Mouse (Mus musculus): ENCODE results near the gene Poc1b. TPM values are rescaled to one million over a fixed set of nuclear protein-coding genes. Genes with fewer than 3 reads are reported as not detected.

Gene Poc1b
- polyA plus RNA-seq, 1 experiment from 2014 or later, result 33.5 TPM

GRCm38 (mm10) chr10:99097374-99097773 is 9.5 kb upstream of the Poc1b start:
- DNase-seq, result peak; percentile 58
- TF ChIP-seq CTCF (IDR thresholded peaks at IDR 0.05; ENCODE audit: low read depth), result peak; percentile 67
- H3K36me3 ChIP-seq (ENCODE audit: insufficient read depth), result no peaks in the 10 kb centered on the region
- WGBS, result 65% methylated on average over 10 of the region's 10 CpGs
- ATAC-seq (ENCODE audit: insufficient read depth), result no peak
- H3K27ac ChIP-seq (ENCODE audit: low read depth), result no peak overlapping the region
- no peaks in the 10 kb centered on the region for H3K4me1 ChIP-seq (ENCODE audit: insufficient read depth)
- H3K9me3 ChIP-seq (ENCODE audit: low read depth, low read length), result no peaks in the 10 kb centered on the region
- no peak overlapping the region for H3K4me2 ChIP-seq
- H3K4me3 ChIP-seq (ENCODE audit: low read depth, low read length), result no peak overlapping the region
- no peaks in the 10 kb centered on the region for H3K27me3 ChIP-seq (ENCODE audit: insufficient read depth, low read length)
- H3K9ac ChIP-seq, result no peak overlapping the region

GRCm38 (mm10) chr10:99105522-99105921 is 1.3 kb upstream of the Poc1b start:
- no peaks in the 10 kb centered on the region for H3K4me1 ChIP-seq (ENCODE audit: insufficient read depth)
- H3K9ac ChIP-seq, result no peak overlapping the region
- 0 out of 2 replicates have a peak overlapping the region, but pooled peaks have one; percentile 97 for H3K4me2 ChIP-seq
- no peaks in the 10 kb centered on the region for H3K27me3 ChIP-seq (ENCODE audit: insufficient read depth, low read length)
- H3K27ac ChIP-seq (ENCODE audit: low read depth), result no peak overlapping the region
- DNase-seq, result no peak
- TF ChIP-seq CTCF (IDR thresholded peaks at IDR 0.05; ENCODE audit: low read depth), result no peak
- WGBS, result 80% methylated on average over 3 of the region's 3 CpGs
- ATAC-seq (ENCODE audit: insufficient read depth), result no peak
- no peak overlapping the region for H3K4me3 ChIP-seq (ENCODE audit: low read depth, low read length)
- H3K9me3 ChIP-seq (ENCODE audit: low read depth, low read length), result peaks cover 9% of the 10 kb centered on the region; the same call in 1 of the 2 replicates
- H3K36me3 ChIP-seq (ENCODE audit: insufficient read depth), result peaks cover 14% of the 10 kb centered on the region

GRCm38 (mm10) chr10:99106311-99106702 is 529 bp upstream of the Poc1b start:
- WGBS, result 26% methylated on average over 8 of the region's 8 CpGs
- peaks cover 9% of the 10 kb centered on the region; the same call in 1 of the 2 replicates for H3K9me3 ChIP-seq (ENCODE audit: low read depth, low read length)
- H3K27me3 ChIP-seq (ENCODE audit: insufficient read depth, low read length), result no peaks in the 10 kb centered on the region
- H3K4me2 ChIP-seq, result peak overlapping the region; percentile 97
- no peaks in the 10 kb centered on the region for H3K4me1 ChIP-seq (ENCODE audit: insufficient read depth)
- DNase-seq (no peak), ATAC-seq (ENCODE audit: insufficient read depth) (no peak)
- no peak overlapping the region for H3K27ac ChIP-seq (ENCODE audit: low read depth)
- TF ChIP-seq CTCF (IDR thresholded peaks at IDR 0.05; ENCODE audit: low read depth), result no peak
- H3K36me3 ChIP-seq (ENCODE audit: insufficient read depth), result peaks cover 19% of the 10 kb centered on the region
- peak overlapping the region; percentile 91 for H3K4me3 ChIP-seq (ENCODE audit: low read depth, low read length)
- H3K9ac ChIP-seq, result peak overlapping the region; percentile 87

GRCm38 (mm10) chr10:99107964-99108363 is 1.1 kb downstream of the Poc1b start, which contains the start of gene Galnt4:
Gene Galnt4 (plus strand): TSS chr10:99108159.
- peak within 1 kb of the TSS; percentile 87 for H3K9ac ChIP-seq
- peaks cover 9% of the 10 kb centered on the region; the same call in 1 of the 2 replicates for H3K9me3 ChIP-seq (ENCODE audit: low read depth, low read length)
- H3K36me3 ChIP-seq (ENCODE audit: insufficient read depth), result peaks cover 19% of the 10 kb centered on the region
- ATAC-seq (ENCODE audit: insufficient read depth), result peak; percentile 91
- H3K27ac ChIP-seq (ENCODE audit: low read depth), result peak within 1 kb of the TSS; percentile 83
- peak within 1 kb of the TSS; percentile 97 for H3K4me2 ChIP-seq
- TF ChIP-seq CTCF (IDR thresholded peaks at IDR 0.05; ENCODE audit: low read depth), result peak; percentile 85
- peak within 1 kb of the TSS; percentile 91 for H3K4me3 ChIP-seq (ENCODE audit: low read depth, low read length)
- under 1% methylated on average over 22 of the region's 22 CpGs for WGBS
- no peaks in the 10 kb centered on the region for H3K4me1 ChIP-seq (ENCODE audit: insufficient read depth)
- DNase-seq, result peak; percentile 91
- no peaks in the 10 kb centered on the region for H3K27me3 ChIP-seq (ENCODE audit: insufficient read depth, low read length)

- H3K4me2 ChIP-seq, result peak overlapping the region; percentile 97
- H3K27ac ChIP-seq (ENCODE audit: low read depth), result peak overlapping the region; percentile 83; the same call in 1 of the 2 replicates
- H3K9ac ChIP-seq, result peak overlapping the region; percentile 87
- no peak for TF ChIP-seq CTCF (IDR thresholded peaks at IDR 0.05; ENCODE audit: low read depth)
- no peaks in the 10 kb centered on the region for H3K4me1 ChIP-seq (ENCODE audit: insufficient read depth)
- DNase-seq (peak; percentile 37), ATAC-seq (ENCODE audit: insufficient read depth) (no peak)
- whole genome bisulfite sequencing, result 28% methylated on average over 12 of the region's 12 CpGs
- peaks cover 9% of the 10 kb centered on the region; the same call in 1 of the 2 replicates for H3K9me3 ChIP-seq (ENCODE audit: low read depth, low read length)
- H3K36me3 ChIP-seq (ENCODE audit: insufficient read depth), result peaks cover 19% of the 10 kb centered on the region
- H3K27me3 ChIP-seq (ENCODE audit: insufficient read depth, low read length), result no peaks in the 10 kb centered on the region
- H3K4me3 ChIP-seq (ENCODE audit: low read depth, low read length), result peak overlapping the region; percentile 91
Observed at GRCm38 (mm10) chr10:99108431-99108982, 1.7 kb downstream of the Poc1b start.

- H3K4me3 ChIP-seq (ENCODE audit: low read depth, low read length), result no peak overlapping the region
- peaks cover 9% of the 10 kb centered on the region; the same call in 1 of the 2 replicates for H3K9me3 ChIP-seq (ENCODE audit: low read depth, low read length)
- peaks cover 19% of the 10 kb centered on the region for H3K36me3 ChIP-seq (ENCODE audit: insufficient read depth)
- H3K27ac ChIP-seq (ENCODE audit: low read depth), result no peak overlapping the region
- H3K9ac ChIP-seq, result no peak overlapping the region
- H3K27me3 ChIP-seq (ENCODE audit: insufficient read depth, low read length), result no peaks in the 10 kb centered on the region
- TF ChIP-seq CTCF (IDR thresholded peaks at IDR 0.05; ENCODE audit: low read depth), result no peak
- ATAC-seq (ENCODE audit: insufficient read depth) (no peak), DNase-seq (no peak)
- H3K4me2 ChIP-seq, result no peak overlapping the region
- WGBS, result 46% methylated on average over 3 of the region's 3 CpGs
- peaks cover 7% of the 10 kb centered on the region; the same call in 1 of the 2 replicates for H3K4me1 ChIP-seq (ENCODE audit: insufficient read depth)
Observed at GRCm38 (mm10) chr10:99113533-99113932, 6.7 kb downstream of the Poc1b start.

GRCm38 (mm10) chr10:99114295-99114694 is 7.5 kb downstream of the Poc1b start:
- Histone ChIP-seq H3K36me3 (ENCODE audit: insufficient read depth) (peaks cover 16% of the 10 kb centered on the region), H3K9me3 (ENCODE audit: low read depth, low read length) (peaks cover 8% of the 10 kb centered on the region; the same call in 1 of the 2 replicates), H3K4me3 (ENCODE audit: low read depth, low read length) (no peak overlapping the region), H3K4me1 (ENCODE audit: insufficient read depth) (peaks cover 7% of the 10 kb centered on the region; the same call in 1 of the 2 replicates), H3K27me3 (ENCODE audit: insufficient read depth, low read length) (no peaks in the 10 kb centered on the region), H3K4me2 (no peak overlapping the region), H3K9ac (no peak overlapping the region), H3K27ac (ENCODE audit: low read depth) (peak overlapping the region; percentile 25; the same call in 1 of the 2 replicates)
- TF ChIP-seq CTCF (IDR thresholded peaks at IDR 0.05; ENCODE audit: low read depth), result no peak
- ATAC-seq (ENCODE audit: insufficient read depth), result no peak
- 60% methylated on average over 8 of the region's 8 CpGs for WGBS
- no peak for DNase-seq
